Mouse (Mus musculus): Measurements from ENCODE around the gene Upk3b. TPM values are rescaled to one million over a fixed set of nuclear protein-coding genes. Genes with fewer than 3 reads are reported as not detected.
"Not testable (repeated sequence)": the region's sequence is repeated elsewhere in the genome, so short reads cannot be mapped to it uniquely, and the experiment has no call there.

Upk3b gene
- polyA plus RNA-seq, 1 experiment from 2014 or later: not detected

DNA sequence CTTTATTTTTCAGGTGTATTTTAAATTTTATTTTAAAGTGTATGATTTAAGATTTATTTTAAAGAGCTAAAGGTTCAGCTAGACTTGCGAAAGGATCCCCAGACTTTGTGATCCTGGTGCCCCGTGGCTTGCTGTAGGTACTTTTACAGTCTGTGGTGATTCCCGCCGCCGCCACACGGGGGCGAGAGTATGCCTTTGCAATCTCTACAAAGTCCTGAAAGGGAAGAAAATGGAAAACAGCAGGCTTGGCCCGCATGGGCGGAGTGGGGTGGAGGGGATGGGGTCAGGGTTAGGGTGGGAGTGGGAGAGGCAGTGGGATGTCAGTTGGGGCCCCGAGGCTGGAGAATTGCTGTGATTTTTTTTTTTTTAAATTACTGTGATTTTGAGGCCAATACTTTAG is 7.7 kb downstream of the Upk3b start:
- WGBS (ENCODE audit: missing documents): 4% methylated on average over 9 of the region's 10 CpGs
- no peak overlapping the region for H3K27ac ChIP-seq
- no peak overlapping the region for H3K4me3 ChIP-seq (ENCODE audit: inconsistent target)
- no peaks in the 10 kb centered on the region for H3K79me2 ChIP-seq (ENCODE audit: inconsistent target)
- no peaks in the 10 kb centered on the region for H3K36me3 ChIP-seq (ENCODE audit: inconsistent target)

DNA sequence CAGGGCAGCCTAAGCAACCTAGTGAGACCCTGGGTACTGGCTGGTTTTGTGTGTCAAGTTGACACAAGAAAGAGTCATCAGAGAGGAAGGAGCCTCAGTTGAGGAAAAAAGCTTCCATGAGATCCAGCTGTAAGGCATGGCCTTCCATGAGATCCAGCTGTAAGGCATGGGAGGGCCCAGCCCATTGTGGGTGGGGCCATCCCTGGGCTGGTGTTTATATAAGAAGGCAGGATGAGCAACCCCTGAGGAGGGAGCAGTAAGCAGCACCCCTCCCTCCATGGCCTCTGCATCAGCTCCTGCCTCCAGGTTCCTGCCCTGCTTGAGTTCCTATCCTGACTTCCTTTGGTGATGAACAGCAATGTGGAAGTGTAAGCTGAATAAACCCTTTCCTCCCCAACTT is 10.2 kb downstream of the Upk3b start:
- H3K36me3 ChIP-seq (ENCODE audit: inconsistent target); H3K4me3 ChIP-seq (ENCODE audit: inconsistent target); H3K79me2 ChIP-seq (ENCODE audit: inconsistent target); H3K27ac ChIP-seq: not testable (repeated sequence)

DNA sequence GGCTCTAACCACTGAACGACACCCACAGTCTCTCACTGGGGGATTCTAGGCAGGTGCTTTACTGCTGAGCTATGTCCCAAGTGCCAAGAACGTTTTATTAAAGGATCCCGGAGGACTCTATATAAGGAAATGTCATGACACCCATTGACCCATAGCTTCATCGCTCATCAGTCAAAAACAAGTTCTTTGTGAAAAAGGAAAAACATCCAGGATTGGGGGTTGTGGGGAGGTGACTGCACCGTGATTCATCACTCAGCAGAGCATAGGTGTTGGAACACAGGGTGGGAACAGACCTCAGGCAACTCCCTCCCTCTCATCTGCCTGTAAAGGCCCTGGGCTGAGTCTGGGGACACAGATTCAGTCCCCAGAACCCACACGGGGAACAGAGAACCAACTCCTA is 11.6 kb downstream of the Upk3b start:
- H3K79me2 ChIP-seq (ENCODE audit: inconsistent target): no peaks in the 10 kb centered on the region
- no peak overlapping the region for H3K27ac ChIP-seq
- H3K4me3 ChIP-seq (ENCODE audit: inconsistent target): no peak overlapping the region
- H3K36me3 ChIP-seq (ENCODE audit: inconsistent target): no peaks in the 10 kb centered on the region
- WGBS (ENCODE audit: missing documents): 92% methylated on average over 6 of the region's 6 CpGs

DNA sequence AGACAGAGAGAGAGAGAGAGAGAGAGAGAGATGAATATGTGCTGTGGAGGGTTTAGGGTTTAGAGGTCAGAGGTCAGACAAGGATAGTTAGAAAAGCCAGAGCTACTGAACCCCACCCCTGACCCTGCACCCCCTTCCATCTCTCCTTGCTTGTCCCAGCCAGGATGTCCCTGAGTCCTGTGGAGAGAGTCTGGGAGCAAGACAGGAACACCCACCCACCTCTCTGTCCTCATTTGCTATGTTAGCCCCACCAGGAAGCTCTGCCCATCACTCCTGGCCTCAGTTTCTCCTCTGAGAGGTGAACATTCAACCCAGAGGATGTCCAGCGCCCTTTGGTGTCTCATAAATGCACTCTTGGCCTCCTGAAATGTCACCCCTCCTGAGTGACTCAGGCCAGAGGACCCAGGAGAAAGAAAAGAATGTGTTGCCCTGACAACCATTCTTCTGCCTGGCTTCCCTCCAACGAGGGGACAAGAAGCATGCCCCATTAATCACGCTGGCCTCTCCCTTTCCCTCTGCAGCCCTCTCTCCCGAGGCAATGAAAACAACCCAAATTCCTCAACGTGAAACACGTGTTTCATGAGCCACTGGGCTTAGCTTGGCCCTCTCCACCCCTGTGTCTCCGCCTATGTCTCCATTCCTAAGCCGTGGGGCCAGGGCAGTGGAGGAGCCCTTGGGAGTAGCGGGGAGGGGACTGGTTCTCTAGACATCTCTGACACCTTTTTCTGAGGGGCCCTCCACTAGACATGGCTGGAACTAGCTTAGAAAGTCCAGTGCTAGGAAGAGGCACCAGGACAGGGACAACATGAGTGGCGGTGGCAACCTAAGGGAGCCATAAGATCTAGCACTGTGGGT is 13.2 kb downstream of the Upk3b start:
- H3K36me3 ChIP-seq (ENCODE audit: inconsistent target): no peaks in the 10 kb centered on the region
- no peaks in the 10 kb centered on the region for H3K79me2 ChIP-seq (ENCODE audit: inconsistent target)
- WGBS (ENCODE audit: missing documents): 63% methylated on average over 10 of the region's 10 CpGs
- H3K4me3 ChIP-seq (ENCODE audit: inconsistent target): no peak overlapping the region
- H3K27ac ChIP-seq: no peak overlapping the region

DNA sequence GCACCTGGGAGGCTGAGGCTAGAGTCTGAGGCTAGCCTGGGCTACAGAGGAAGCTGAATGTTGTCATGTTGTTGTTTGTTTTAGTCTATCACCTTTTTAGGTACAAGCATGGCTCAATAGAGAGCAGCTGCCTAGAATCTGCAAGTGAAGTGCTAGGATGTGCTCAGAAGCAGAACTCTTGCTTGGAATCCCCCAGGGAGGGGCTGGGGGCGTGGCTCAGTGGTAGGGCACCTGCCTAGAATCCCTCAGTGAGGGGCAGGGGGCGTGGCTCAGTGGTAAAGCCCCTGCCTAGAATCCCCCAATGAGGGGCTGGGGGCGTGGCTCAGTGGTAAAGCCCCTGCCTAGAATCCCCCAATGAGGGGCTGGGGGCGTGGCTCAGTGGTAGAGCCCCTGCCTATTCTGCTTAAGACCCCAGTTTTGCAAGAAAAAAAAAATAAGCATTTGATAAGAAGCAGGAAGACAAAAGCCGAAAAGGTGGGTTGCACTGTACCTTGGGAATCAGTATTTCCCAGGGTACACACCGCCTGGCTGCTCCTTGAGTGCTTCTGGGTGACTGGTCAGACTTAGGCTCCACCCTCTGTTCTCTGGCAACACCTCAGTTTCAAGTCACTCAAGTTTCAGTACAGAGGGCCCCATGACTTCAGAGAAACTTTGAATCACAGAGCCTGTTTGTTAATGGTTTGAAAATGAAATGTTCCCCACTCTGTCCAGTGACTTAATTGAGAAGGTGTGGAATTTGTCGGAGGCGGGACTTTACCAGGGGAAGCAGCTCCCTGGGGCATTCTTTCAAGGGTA is 14.8 kb downstream of the Upk3b start:
- Histone ChIP-seq H3K36me3 (ENCODE audit: inconsistent target) (no peaks in the 10 kb centered on the region), H3K79me2 (ENCODE audit: inconsistent target) (no peaks in the 10 kb centered on the region), H3K27ac (no peak overlapping the region), H3K4me3 (ENCODE audit: inconsistent target) (no peak overlapping the region)
- WGBS (ENCODE audit: missing documents): 80% methylated on average over 8 of the region's 8 CpGs

DNA sequence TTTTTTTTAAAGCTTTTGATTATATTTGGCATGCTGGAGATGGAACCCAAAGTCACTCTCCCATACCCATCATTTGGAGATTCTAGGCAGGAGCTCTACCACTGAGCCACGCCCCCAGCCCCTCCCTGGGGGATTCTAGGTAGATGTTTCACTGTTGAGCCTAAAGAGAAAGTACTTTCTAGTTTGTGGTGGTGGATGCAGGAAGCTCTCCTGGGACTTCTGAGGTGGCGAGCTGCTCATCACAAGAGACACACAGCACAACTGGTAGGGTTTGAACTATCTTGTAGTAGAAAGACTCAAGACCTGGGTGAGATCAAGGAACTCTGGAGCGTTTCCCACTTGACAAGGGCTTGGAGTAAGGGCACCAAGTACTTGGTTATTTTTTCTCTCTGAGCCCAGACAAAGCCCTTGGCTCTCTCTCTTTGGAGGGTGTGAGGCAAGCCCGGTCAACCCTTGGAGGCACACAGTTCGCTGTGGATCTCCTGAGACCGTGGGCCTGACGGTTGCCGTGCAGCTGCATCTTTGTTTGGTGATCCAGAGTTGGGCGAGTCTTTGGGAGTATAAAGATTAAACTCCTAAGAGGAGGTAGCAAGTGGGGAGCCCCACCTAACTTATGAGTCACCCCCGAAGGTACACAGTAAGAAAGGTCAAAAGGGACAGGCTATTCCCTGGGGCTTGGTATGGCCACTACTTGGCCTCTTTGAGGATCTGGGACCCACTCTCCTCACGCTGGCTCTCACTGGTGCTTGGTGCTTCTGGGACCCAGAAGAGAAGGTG is 16.2 kb downstream of the Upk3b start, which contains the start of gene Upk3bl:
Upk3bl (plus strand) TSS at position 192 of the 777 bp plus-strand sequence.
- WGBS (ENCODE audit: missing documents): 88% methylated on average over 11 of the region's 11 CpGs
- Histone ChIP-seq H3K27ac (no peak within 1 kb of the TSS), H3K79me2 (ENCODE audit: inconsistent target) (no peaks in the 10 kb centered on the region), H3K36me3 (ENCODE audit: inconsistent target) (no peaks in the 10 kb centered on the region), H3K4me3 (ENCODE audit: inconsistent target) (no peak within 1 kb of the TSS)

DNA sequence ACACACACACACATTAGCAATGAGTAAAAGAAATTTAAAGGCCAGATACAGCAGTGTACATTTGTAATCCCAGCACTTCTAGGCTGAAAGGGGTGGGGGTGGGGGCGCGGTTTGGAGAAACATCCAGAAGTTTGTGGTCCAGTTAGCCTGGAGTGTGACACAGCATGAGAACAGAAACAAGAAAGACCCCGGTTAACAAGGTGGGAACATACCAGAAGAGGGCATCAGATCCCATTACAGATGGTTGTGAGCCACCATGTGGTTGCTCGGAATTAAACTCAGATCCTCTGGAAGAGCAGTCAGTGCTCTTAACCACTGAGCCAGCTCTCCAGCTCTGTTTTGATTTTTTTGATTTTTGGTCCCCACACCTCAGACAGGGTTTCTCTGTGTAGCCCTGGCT is 17.8 kb downstream of the Upk3b start:
- WGBS (ENCODE audit: missing documents): 75% methylated on average over 4 of the region's 4 CpGs
- H3K79me2 ChIP-seq (ENCODE audit: inconsistent target): no peaks in the 10 kb centered on the region
- no peak overlapping the region for H3K4me3 ChIP-seq (ENCODE audit: inconsistent target)
- no peaks in the 10 kb centered on the region for H3K36me3 ChIP-seq (ENCODE audit: inconsistent target)
- no peak overlapping the region for H3K27ac ChIP-seq

DNA sequence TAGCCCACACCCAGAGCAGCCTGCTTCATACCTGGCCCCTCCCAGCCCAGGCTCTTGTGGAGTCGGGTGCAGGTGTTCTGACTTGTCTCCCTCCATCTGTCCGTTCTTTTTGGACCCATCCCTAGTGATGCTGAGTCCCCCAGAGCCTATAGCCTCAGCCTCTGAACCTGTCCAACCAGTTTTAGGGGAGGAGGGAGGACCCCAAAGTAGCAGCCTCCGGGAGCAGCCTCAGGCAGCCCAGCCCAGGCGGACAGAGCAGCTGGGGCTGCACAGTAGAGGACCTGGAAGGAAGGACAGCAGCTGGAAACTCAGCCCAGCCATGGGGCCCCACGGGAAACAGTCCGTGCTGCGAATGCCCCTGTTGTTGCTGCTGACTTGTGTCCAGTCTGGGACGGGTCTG is 18.8 kb downstream of the Upk3b start:
- WGBS (ENCODE audit: missing documents): 55% methylated on average over 8 of the region's 8 CpGs
- H3K4me3 ChIP-seq (ENCODE audit: inconsistent target): no peak overlapping the region
- no peaks in the 10 kb centered on the region for H3K36me3 ChIP-seq (ENCODE audit: inconsistent target)
- H3K27ac ChIP-seq: no peak overlapping the region
- H3K79me2 ChIP-seq (ENCODE audit: inconsistent target): no peaks in the 10 kb centered on the region

DNA sequence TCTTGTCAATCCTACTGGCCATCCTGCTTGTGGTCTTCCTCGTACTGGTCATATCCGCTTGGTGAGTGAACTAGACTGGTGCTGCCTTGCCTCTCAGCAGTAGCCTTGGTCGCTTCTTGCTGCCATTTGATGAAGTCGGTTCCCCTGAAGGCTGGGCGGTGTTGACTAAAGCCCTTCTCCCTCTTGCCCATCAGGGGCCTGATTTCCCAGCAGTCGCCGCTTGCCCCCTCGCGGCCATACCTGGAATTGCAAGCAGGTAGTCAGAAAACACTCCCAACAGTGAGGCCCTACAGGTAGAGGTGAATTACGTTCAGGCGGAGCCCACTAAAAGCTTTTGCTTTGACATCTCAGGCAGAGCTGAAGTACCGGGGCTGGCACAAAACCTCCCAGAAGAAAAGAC is 23.3 kb downstream of the Upk3b start:
- H3K4me3 ChIP-seq (ENCODE audit: inconsistent target): no peak overlapping the region
- H3K27ac ChIP-seq: no peak overlapping the region
- WGBS (ENCODE audit: missing documents): 22% methylated on average over 11 of the region's 12 CpGs
- no peaks in the 10 kb centered on the region for H3K36me3 ChIP-seq (ENCODE audit: inconsistent target)
- no peaks in the 10 kb centered on the region for H3K79me2 ChIP-seq (ENCODE audit: inconsistent target)

DNA sequence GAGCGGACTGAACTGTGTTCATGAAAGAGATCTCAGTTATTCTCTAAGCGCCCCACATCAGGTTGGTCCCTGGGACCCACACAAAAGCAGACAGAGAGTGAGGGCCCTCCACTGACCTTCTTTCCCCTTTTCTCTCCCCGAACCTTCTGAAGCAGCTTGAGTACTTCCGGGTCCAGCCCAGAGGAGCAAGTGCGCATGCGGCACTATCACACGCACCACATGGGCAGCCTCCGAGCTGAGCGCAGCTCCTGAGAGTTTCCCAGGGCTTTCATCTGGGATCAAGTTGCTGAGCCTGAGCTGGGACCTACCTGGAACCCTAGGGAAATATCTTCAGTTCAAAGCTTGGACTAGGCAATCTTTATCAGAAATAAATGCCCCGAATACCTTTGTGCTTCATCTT is 25.6 kb downstream of the Upk3b start:
- 89% methylated on average over 10 of the region's 10 CpGs for WGBS (ENCODE audit: missing documents)
- H3K79me2 ChIP-seq (ENCODE audit: inconsistent target): no peaks in the 10 kb centered on the region
- no peak overlapping the region for H3K4me3 ChIP-seq (ENCODE audit: inconsistent target)
- H3K36me3 ChIP-seq (ENCODE audit: inconsistent target): no peaks in the 10 kb centered on the region
- H3K27ac ChIP-seq: no peak overlapping the region

DNA sequence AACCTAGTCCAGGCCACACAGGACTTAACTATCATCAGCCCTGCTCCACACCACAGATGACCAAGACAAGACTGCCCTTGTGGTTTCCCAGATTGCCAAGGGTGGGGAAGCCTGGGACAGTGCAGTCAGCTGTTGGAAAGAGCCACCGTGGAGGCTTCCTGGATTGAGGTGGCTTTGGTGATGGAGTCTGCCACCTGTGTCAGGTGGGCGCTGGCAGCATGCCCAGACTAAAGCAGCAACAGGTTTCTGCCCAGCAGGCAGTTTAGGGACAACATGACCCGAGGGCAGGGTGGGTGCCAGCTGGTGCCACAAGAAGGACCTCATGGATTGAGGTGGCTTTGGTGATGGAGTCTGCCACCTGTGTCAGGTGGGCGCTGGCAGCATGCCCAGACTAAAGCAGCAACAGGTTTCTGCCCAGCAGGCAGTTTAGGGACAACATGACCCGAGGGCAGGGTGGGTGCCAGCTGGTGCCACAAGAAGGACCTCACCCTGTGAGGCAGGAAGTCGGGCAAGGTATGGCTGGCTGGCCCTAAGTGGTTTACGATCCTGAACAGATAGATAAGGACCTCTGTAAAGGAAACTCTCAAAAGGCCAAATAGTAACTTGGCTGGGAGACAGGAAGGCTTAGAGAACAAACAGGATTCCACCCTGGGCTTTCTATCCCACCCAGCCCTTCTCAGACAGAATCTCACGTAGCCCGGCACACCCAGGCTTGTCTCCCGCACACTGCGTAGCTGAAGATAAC is 28.3 kb downstream of the Upk3b start:
- H3K79me2 ChIP-seq (ENCODE audit: inconsistent target); H3K36me3 ChIP-seq (ENCODE audit: inconsistent target); H3K4me3 ChIP-seq (ENCODE audit: inconsistent target); H3K27ac ChIP-seq: not testable (repeated sequence)
- 75% methylated on average over 7 of the region's 11 CpGs for WGBS (ENCODE audit: missing documents)

DNA sequence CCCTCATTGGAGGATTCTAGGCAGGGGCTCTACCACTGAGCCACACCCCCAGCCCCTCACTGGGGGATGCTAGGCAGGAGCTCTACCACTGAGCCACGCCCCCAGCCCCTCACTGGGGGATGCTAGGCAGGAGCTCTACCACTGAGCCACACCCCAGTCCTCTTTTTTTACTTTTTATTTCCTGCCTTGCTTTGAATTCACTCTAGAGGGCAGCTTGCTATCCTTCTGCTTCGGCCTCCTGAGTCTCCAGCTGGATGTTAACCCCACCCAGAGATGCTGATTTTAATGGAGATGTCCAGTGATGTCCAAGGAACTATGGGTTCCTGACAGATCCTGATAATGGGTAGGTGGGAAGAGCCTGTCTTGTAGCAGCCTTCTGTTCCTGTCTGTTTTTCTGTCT is 31.1 kb downstream of the Upk3b start:
- H3K36me3 ChIP-seq (ENCODE audit: inconsistent target): no peaks in the 10 kb centered on the region

DNA sequence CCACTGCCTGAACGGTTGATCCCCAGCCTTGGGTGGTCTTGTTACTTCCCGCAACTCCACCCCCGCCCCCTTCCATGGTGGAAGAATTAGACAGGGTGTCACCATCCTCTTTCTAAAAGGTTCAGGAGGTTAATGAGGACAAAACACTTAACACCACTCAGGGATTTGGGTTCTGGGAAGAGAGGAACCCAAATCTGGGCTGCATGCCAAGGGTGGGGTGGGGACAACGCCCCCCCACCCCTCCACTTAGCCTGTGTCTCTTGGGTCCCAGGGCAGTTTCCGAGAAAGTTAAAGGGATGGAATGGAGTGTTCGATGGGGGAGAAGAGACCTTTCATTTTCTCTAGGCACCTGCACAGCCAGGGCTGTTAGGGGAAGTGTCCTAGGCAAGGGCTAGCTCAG is 34.8 kb downstream of the Upk3b start:
- WGBS (ENCODE audit: missing documents): 72% methylated on average over 6 of the region's 6 CpGs
- Histone ChIP-seq H3K27ac (no peak overlapping the region), H3K4me3 (ENCODE audit: inconsistent target) (no peak overlapping the region), H3K79me2 (ENCODE audit: inconsistent target) (no peaks in the 10 kb centered on the region), H3K36me3 (ENCODE audit: inconsistent target) (no peaks in the 10 kb centered on the region)

More for the DNA sequence above, 31.1 kb downstream of the Upk3b start:
- Histone ChIP-seq H3K79me2 (ENCODE audit: inconsistent target) (no peaks in the 10 kb centered on the region), H3K27ac (no peak overlapping the region), H3K4me3 (ENCODE audit: inconsistent target) (no peak overlapping the region)
- 78% methylated on average over 2 of the region's 2 CpGs for WGBS (ENCODE audit: missing documents)

DNA sequence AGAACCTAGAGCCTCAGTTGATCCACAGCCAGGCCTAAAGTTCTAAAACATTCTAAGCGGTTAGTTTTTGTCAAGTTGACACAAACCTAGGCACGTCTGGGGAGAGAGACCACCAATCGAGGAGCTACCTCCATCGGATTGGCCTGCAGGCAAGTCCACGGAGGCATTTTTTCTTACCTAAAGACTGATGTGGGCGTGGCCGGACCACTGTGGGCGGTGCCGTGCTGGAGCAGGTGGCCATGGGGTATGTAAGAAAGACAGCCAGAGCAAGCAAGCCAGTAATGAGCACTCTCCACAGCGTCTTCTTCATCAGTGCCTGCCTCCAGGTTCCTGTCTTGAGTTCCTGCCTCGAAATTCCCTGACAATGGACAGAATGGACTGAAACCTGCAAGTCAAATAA is 35.2 kb downstream of the Upk3b start:
- H3K36me3 ChIP-seq (ENCODE audit: inconsistent target): no peaks in the 10 kb centered on the region
- no peak overlapping the region for H3K4me3 ChIP-seq (ENCODE audit: inconsistent target)
- H3K79me2 ChIP-seq (ENCODE audit: inconsistent target): no peaks in the 10 kb centered on the region
- WGBS (ENCODE audit: missing documents): 90% methylated on average over 11 of the region's 11 CpGs
- H3K27ac ChIP-seq: no peak overlapping the region
